In genomic region chr2:173558754-173559396, GRCm38 (mm10) we compare ENCODE assay signal across 24 mouse cellular contexts. TPM values are rescaled to one million over a fixed set of nuclear protein-coding genes. Genes with fewer than 3 reads are reported as not detected.
DNase-seq lines count a peak whose midpoint lies in the region; ATAC-seq and TF ChIP-seq lines count a peak whose summit lies in the region.
"Had no signal": no experiment of that assay in that cellular context is flagged by ENCODE, and none has a peak within 500 bp of the region (broad histone marks: within the 10 kb centered on the region; RNA-seq: fewer than 3 reads in every experiment).

No protein-coding gene starts in this region.

- H3K4me1 ChIP-seq in lung, embryonic 14.5 days (ENCODE audit: insufficient read depth) = 0 out of 2 replicates have a peak, but pooled peaks cover under 1% of the 10 kb centered on the region
- H3K4me1 ChIP-seq in kidney, embryonic 15.5 days = peaks cover 5% of the 10 kb centered on the region; the same call in 1 of the 2 replicates
- H3K4me1 ChIP-seq in stomach, postnatal 0 days (replicated peaks; ENCODE audit: control insufficient read depth, insufficient read depth) = no peaks in the 10 kb centered on the region
- H3K4me1 ChIP-seq in liver, postnatal 0 days (ENCODE audit: insufficient read depth) = no peaks in the 10 kb centered on the region
- H3K4me1 ChIP-seq: heart, embryonic 10.5 days; hindbrain, embryonic 12.5 days; liver, embryonic 13.5 days; midbrain, embryonic 10.5 days had no signal

- H3K27me3 ChIP-seq in lung, embryonic 14.5 days (ENCODE audit: insufficient read depth, low read length) = no peaks in the 10 kb centered on the region
- H3K27me3 ChIP-seq in kidney, embryonic 15.5 days = peaks cover 25% of the 10 kb centered on the region
- no peaks in the 10 kb centered on the region for H3K27me3 ChIP-seq in stomach, postnatal 0 days (ENCODE audit: control insufficient read depth, insufficient read depth, low read length)
- H3K27me3 ChIP-seq in liver, postnatal 0 days (ENCODE audit: insufficient read depth, low read length) = 0 out of 2 replicates have a peak, but pooled peaks cover 4% of the 10 kb centered on the region
- H3K27me3 ChIP-seq: embryonic facial prominence, embryonic 15.5 days had no signal

- peak overlapping the region; percentile 76 for H3K27ac ChIP-seq in lung, embryonic 14.5 days (ENCODE audit: low read depth)
- peak overlapping the region; percentile 74 for H3K27ac ChIP-seq in kidney, embryonic 15.5 days
- 0 out of 2 replicates have a peak overlapping the region, but pooled peaks have one; percentile 24 for H3K27ac ChIP-seq in stomach, postnatal 0 days (replicated peaks)
- H3K27ac ChIP-seq in liver, postnatal 0 days (ENCODE audit: low read depth) = no peak overlapping the region
- H3K27ac ChIP-seq: embryonic facial prominence, embryonic 15.5 days; heart, embryonic 10.5 days; hindbrain, embryonic 12.5 days; limb, embryonic 13.5 days; liver, embryonic 13.5 days; macrophage; midbrain, embryonic 10.5 days had no signal

- H3K36me3 ChIP-seq in lung, embryonic 14.5 days (ENCODE audit: insufficient read depth) = no peaks in the 10 kb centered on the region
- H3K36me3 ChIP-seq in kidney, embryonic 15.5 days = no peaks in the 10 kb centered on the region
- H3K36me3 ChIP-seq in stomach, postnatal 0 days (ENCODE audit: control insufficient read depth, insufficient read depth, low read length) = no peaks in the 10 kb centered on the region
- H3K36me3 ChIP-seq in liver, postnatal 0 days (replicated peaks; ENCODE audit: insufficient read depth, low read length) = no peaks in the 10 kb centered on the region
- H3K36me3 ChIP-seq: embryonic facial prominence, embryonic 15.5 days; heart, embryonic 10.5 days; hindbrain, embryonic 12.5 days; limb, embryonic 13.5 days; liver, embryonic 13.5 days; midbrain, embryonic 10.5 days had no signal

- H3K4me2 ChIP-seq in lung, embryonic 14.5 days = no peak overlapping the region
- H3K4me2 ChIP-seq in kidney, embryonic 15.5 days = no peak overlapping the region
- no peak overlapping the region for H3K4me2 ChIP-seq in stomach, postnatal 0 days (replicated peaks; ENCODE audit: low read depth)
- no peak overlapping the region for H3K4me2 ChIP-seq in liver, postnatal 0 days (ENCODE audit: low read depth, low read length)
- H3K4me2 ChIP-seq: embryonic facial prominence, embryonic 15.5 days; hindbrain, embryonic 12.5 days; limb, embryonic 13.5 days; liver, embryonic 13.5 days had no signal

- WGBS in lung, embryonic 14.5 days = 37% methylated on average over 12 of the region's 12 CpGs
- WGBS in kidney, embryonic 15.5 days = 40% methylated on average over 12 of the region's 12 CpGs
- WGBS in stomach, postnatal 0 days = 39% methylated on average over 12 of the region's 12 CpGs
- 58% methylated on average over 12 of the region's 12 CpGs for WGBS in liver, postnatal 0 days (ENCODE audit: insufficient replicate concordance)

- no peak for TF ChIP-seq EP300 in stomach, postnatal 0 days (optimal IDR thresholded peaks at IDR 0.05)
- no peak for TF ChIP-seq EP300 in liver, postnatal 0 days (IDR thresholded peaks at IDR 0.05; ENCODE audit: low read depth)

- DNase-seq in lung, embryonic 14.5 days = peak; percentile 71
- DNase-seq in lung, postnatal 4 days = no peak
- peak; percentile 75 for DNase-seq in kidney, postnatal 14 days
- no peak for DNase-seq in stomach, postnatal 0 days (ENCODE audit: low spot score)
- no peak for DNase-seq in gastrocnemius, adult 8-10 months (ENCODE audit: low spot score in 2 of 2)
- DNase-seq in liver, postnatal 0 days = no peak
- DNase-seq: adrenal gland, postnatal 10 days; cerebellum, adult 9-10 months; heart, postnatal 10 days; layer of hippocampus, adult 9-11 months; liver, embryonic 13.5 days; right cerebral cortex, postnatal 25 days had no signal

- no peaks in the 10 kb centered on the region; the same call in 1 of the 2 replicates for H3K9me3 ChIP-seq in lung, embryonic 14.5 days (ENCODE audit: low read depth, low read length)
- no peaks in the 10 kb centered on the region for H3K9me3 ChIP-seq in kidney, embryonic 15.5 days (replicated peaks)
- H3K9me3 ChIP-seq in stomach, postnatal 0 days (ENCODE audit: control insufficient read depth, low read length) = no peaks in the 10 kb centered on the region
- H3K9me3 ChIP-seq in liver, postnatal 0 days (ENCODE audit: low read length) = no peaks in the 10 kb centered on the region
- H3K9me3 ChIP-seq: embryonic facial prominence, embryonic 15.5 days; heart, embryonic 10.5 days; liver, embryonic 13.5 days; midbrain, embryonic 10.5 days had no signal

- ATAC-seq in lung, embryonic 14.5 days (ENCODE audit: insufficient read depth) = peak; percentile 77
- ATAC-seq in kidney, embryonic 15.5 days (replicated peaks; ENCODE audit: low FRiP score) = peak; percentile 71
- peak; percentile 45; the same call in 1 of the 2 replicates for ATAC-seq in stomach, postnatal 0 days (ENCODE audit: low FRiP score, low TSS enrichment)
- ATAC-seq in liver, postnatal 0 days = no peak
- ATAC-seq: Patski had no signal

- no peak for TF ChIP-seq CTCF in lung, embryonic 14.5 days (IDR thresholded peaks at IDR 0.05; ENCODE audit: low read depth)
- no peak for TF ChIP-seq CTCF in stomach, postnatal 0 days (IDR thresholded peaks at IDR 0.05; ENCODE audit: low read depth)
- no peak for TF ChIP-seq CTCF in liver, postnatal 0 days (IDR thresholded peaks at IDR 0.05; ENCODE audit: low read depth)

- H3K4me3 ChIP-seq in lung, embryonic 14.5 days (ENCODE audit: low read depth, low read length) = no peak overlapping the region
- no peak overlapping the region for H3K4me3 ChIP-seq in kidney, embryonic 15.5 days (replicated peaks)
- no peak overlapping the region for H3K4me3 ChIP-seq in stomach, postnatal 0 days (ENCODE audit: low read depth, low read length)
- no peak overlapping the region for H3K4me3 ChIP-seq in liver, postnatal 0 days (ENCODE audit: low read depth, low read length)
- H3K4me3 ChIP-seq: embryonic facial prominence, embryonic 15.5 days; heart, embryonic 10.5 days; hindbrain, embryonic 12.5 days; limb, embryonic 13.5 days; liver, embryonic 13.5 days; midbrain, embryonic 10.5 days had no signal

- H3K9ac ChIP-seq in lung, embryonic 14.5 days = no peak overlapping the region
- H3K9ac ChIP-seq in kidney, embryonic 15.5 days = no peak overlapping the region
- no peak overlapping the region for H3K9ac ChIP-seq in stomach, postnatal 0 days (ENCODE audit: low read length)
- H3K9ac ChIP-seq in liver, postnatal 0 days (replicated peaks) = no peak overlapping the region
- H3K9ac ChIP-seq: embryonic facial prominence, embryonic 15.5 days; hindbrain, embryonic 12.5 days; limb, embryonic 13.5 days; liver, embryonic 13.5 days had no signal

RNA-seq across cellular contexts. Expression of gene Ankrd60, which starts 19.3 kb away (rescaled TPM):
- polyA plus RNA-seq in lung, embryonic 14.5 days (2014; fragmentation: Nextera tagmentation; extraction: Ambion mirVana) = not detected in 2 replicates
- not detected in 2 replicates for polyA plus RNA-seq in kidney, embryonic 15.5 days (2015; fragmentation: Nextera tagmentation; extraction: Ambion mirVana)
- not detected in 2 replicates for polyA plus RNA-seq in stomach, postnatal 0 days (2015; fragmentation: Nextera tagmentation; extraction: Ambion mirVana)
- not detected for total RNA-seq in gastrocnemius, adult 8-10 months (2022)
- not detected in 2 replicates for polyA plus RNA-seq in liver, postnatal 0 days (2015; fragmentation: Nextera tagmentation; extraction: Ambion mirVana)
- total RNA-seq: adrenal gland, postnatal 10 days; gastrocnemius, adult 18-20 months; heart, postnatal 10 days; midbrain, postnatal 0 days; neutrophil, adult 5-6 weeks had no signal
- polyA plus RNA-seq: embryonic facial prominence, embryonic 15.5 days; heart, embryonic 10.5 days; hindbrain, embryonic 12.5 days; limb, embryonic 13.5 days; liver, embryonic 13.5 days; macrophage; midbrain, embryonic 10.5 days; midbrain, postnatal 0 days; Patski; spleen, adult 2 months had no signal

RNA-seq across cellular contexts. Expression of gene 1700021F07Rik, which starts 36.5 kb away (rescaled TPM):
- polyA plus RNA-seq in lung, embryonic 14.5 days (2014; fragmentation: Nextera tagmentation; extraction: Ambion mirVana) = not detected in 2 replicates
- polyA plus RNA-seq in kidney, embryonic 15.5 days (2015; fragmentation: Nextera tagmentation; extraction: Ambion mirVana) = not detected in 2 replicates
- not detected in 2 replicates for polyA plus RNA-seq in stomach, postnatal 0 days (2015; fragmentation: Nextera tagmentation; extraction: Ambion mirVana)
- not detected for total RNA-seq in gastrocnemius, adult 8-10 months (2022)
- not detected in 2 replicates for polyA plus RNA-seq in liver, postnatal 0 days (2015; fragmentation: Nextera tagmentation; extraction: Ambion mirVana)
- total RNA-seq: adrenal gland, postnatal 10 days; gastrocnemius, adult 18-20 months; heart, postnatal 10 days; midbrain, postnatal 0 days; neutrophil, adult 5-6 weeks had no signal
- polyA plus RNA-seq: embryonic facial prominence, embryonic 15.5 days; heart, embryonic 10.5 days; hindbrain, embryonic 12.5 days; limb, embryonic 13.5 days; liver, embryonic 13.5 days; macrophage; midbrain, embryonic 10.5 days; midbrain, postnatal 0 days; Patski; spleen, adult 2 months had no signal

Comparison
In these comparisons a context has a peak if more than half of its experiments do, and no peak if none do; other contexts are left out.
1. DNase-seq: peak in lung, embryonic 14.5 days (single experiment) and kidney, postnatal 14 days (single experiment); none in lung, postnatal 4 days (0 of 2), stomach, postnatal 0 days (single experiment), gastrocnemius, adult 8-10 months (0 of 2) and liver, postnatal 0 days (single experiment).